ENCODE assay signal across 32 mouse cellular contexts in genomic region chr14:12504191-12504947, GRCm38 (mm10).
DNase-seq lines count a peak whose midpoint lies in the region; ATAC-seq and TF ChIP-seq lines count a peak whose summit lies in the region.
"Had no signal": no experiment of that assay in that cellular context is flagged by ENCODE, and none has a peak within 500 bp of the region (broad histone marks: within the 10 kb centered on the region; RNA-seq: fewer than 3 reads in every experiment).

No protein-coding gene starts in this region.

- no peaks in the 10 kb centered on the region for H3K36me3 ChIP-seq in hindbrain, embryonic 11.5 days (ENCODE audit: control insufficient read depth, insufficient read depth, low read length)
- H3K36me3 ChIP-seq: embryonic facial prominence, embryonic 13.5 days; forebrain, embryonic 10.5 days; heart, embryonic 13.5 days; hindbrain, embryonic 10.5 days; kidney, embryonic 15.5 days; liver, embryonic 12.5 days; neural tube, embryonic 12.5 days had no signal

- no peak for ATAC-seq in hindbrain, embryonic 11.5 days (ENCODE audit: low FRiP score)
- ATAC-seq: forebrain, postnatal 0 days; hindbrain, embryonic 16.5 days; liver, embryonic 12.5 days; liver, postnatal 0 days had no signal

- H3K4me1 ChIP-seq in hindbrain, embryonic 11.5 days (replicated peaks; ENCODE audit: control insufficient read depth, insufficient read depth, low read length): no peaks in the 10 kb centered on the region
- H3K4me1 ChIP-seq: embryonic facial prominence, embryonic 13.5 days; heart, embryonic 13.5 days; hindbrain, embryonic 10.5 days; kidney, embryonic 15.5 days; liver, embryonic 12.5 days; neural tube, embryonic 12.5 days had no signal

- H3K27me3 ChIP-seq in hindbrain, embryonic 11.5 days (ENCODE audit: control insufficient read depth, insufficient read depth, low read length): no peaks in the 10 kb centered on the region
- H3K27me3 ChIP-seq: embryonic facial prominence, embryonic 13.5 days; heart, embryonic 13.5 days; kidney, embryonic 15.5 days; liver, embryonic 12.5 days; neural tube, embryonic 12.5 days had no signal

- no peaks in the 10 kb centered on the region for H3K9me3 ChIP-seq in hindbrain, embryonic 11.5 days (ENCODE audit: control insufficient read depth, low read length)
- H3K9me3 ChIP-seq: embryonic facial prominence, embryonic 13.5 days; forebrain, embryonic 10.5 days; heart, embryonic 13.5 days; hindbrain, embryonic 10.5 days; kidney, embryonic 15.5 days; liver, embryonic 12.5 days; neural tube, embryonic 12.5 days had no signal

- intact Hi-C loops in left cerebral cortex, postnatal 10 days (cut with DNase I): no loop called here
- intact Hi-C loops in left cerebral cortex, adult 2 months (cut with DNase I): no loop called here
- intact Hi-C loops in heart, postnatal 10 days (cut with DNase I): no loop called here

- peak overlapping the region; percentile 53; the same call in 1 of the 2 replicates for H3K27ac ChIP-seq in left cerebral cortex, adult 2 months
- H3K27ac ChIP-seq in hindbrain, embryonic 11.5 days (ENCODE audit: low read depth, low read length): no peak overlapping the region
- H3K27ac ChIP-seq: embryonic facial prominence, embryonic 13.5 days; forebrain, embryonic 10.5 days; heart, embryonic 13.5 days; hindbrain, embryonic 10.5 days; kidney, embryonic 15.5 days; liver, embryonic 12.5 days; neural tube, embryonic 12.5 days; stomach, postnatal 0 days had no signal

- H3K4me3 ChIP-seq in left cerebral cortex, adult 2 months: no peak overlapping the region
- no peak overlapping the region for H3K4me3 ChIP-seq in hindbrain, embryonic 11.5 days (ENCODE audit: low read depth, low read length)
- H3K4me3 ChIP-seq: embryonic facial prominence, embryonic 13.5 days; forebrain, embryonic 10.5 days; heart, embryonic 13.5 days; hindbrain, embryonic 10.5 days; kidney, embryonic 15.5 days; liver, embryonic 12.5 days; myocyte; neural tube, embryonic 12.5 days had no signal

- peak; percentile 35 to 51 for DNase-seq in frontal cortex, adult 2 months (ENCODE audit: extremely low spot score in 1 of 2, low spot score in 1 of 2)
- no peak for DNase-seq in frontal cortex, postnatal 14 days (ENCODE audit: low spot score in 2 of 2)
- DNase-seq in left cerebral cortex, adult 18-20 months (ENCODE audit: low spot score in 2 of 2): peak; percentile 39 to 46
- no peak for DNase-seq in left cerebral cortex, postnatal 10 days (ENCODE audit: extremely low spot score in 1 of 2, low spot score in 2 of 2)
- no peak for DNase-seq in left cerebral cortex, adult 2 months (ENCODE audit: extremely low spot score in 1 of 2, low spot score in 2 of 2)
- DNase-seq in hindbrain, embryonic 11.5 days (ENCODE audit: low spot score): no peak
- DNase-seq in heart, postnatal 10 days: no peak
- DNase-seq: adrenal gland, postnatal 14 days; cerebellum, adult 11-12 months; cerebellum, adult 9-11 months; forebrain, postnatal 0 days; gastrocnemius, postnatal 10 days; heart, postnatal 14 days; kidney, adult 18-20 months; kidney, postnatal 25 days; liver, postnatal 0 days; lung, postnatal 36 days; right cerebral cortex, postnatal 14 days; spleen, adult 18-20 months; thymus, adult 2 months; thymus, postnatal 36 days had no signal

- no peak overlapping the region for H3K4me2 ChIP-seq in hindbrain, embryonic 11.5 days (replicated peaks; ENCODE audit: low read depth, low read length)
- H3K4me2 ChIP-seq: embryonic facial prominence, embryonic 13.5 days; heart, embryonic 13.5 days; kidney, embryonic 15.5 days; liver, embryonic 12.5 days; midbrain, embryonic 11.5 days; neural tube, embryonic 12.5 days had no signal

- no peak; the same call in 1 of the 2 replicates for TF ChIP-seq CTCF in left cerebral cortex, adult 2 months (IDR thresholded peaks at IDR 0.05)

- no peak overlapping the region for H3K9ac ChIP-seq in hindbrain, embryonic 11.5 days (ENCODE audit: low read depth, low read length)
- H3K9ac ChIP-seq: embryonic facial prominence, embryonic 13.5 days; forebrain, postnatal 0 days; heart, embryonic 13.5 days; kidney, embryonic 15.5 days; liver, embryonic 12.5 days; liver, postnatal 0 days; neural tube, embryonic 12.5 days had no signal

- 82% methylated on average over 12 of the region's 12 CpGs for WGBS in hindbrain, embryonic 11.5 days

Comparison
In these comparisons a context has a peak if more than half of its experiments do, and no peak if none do; other contexts are left out.
1. DNase-seq: peak in frontal cortex, adult 2 months (2 of 2) and left cerebral cortex, adult 18-20 months (2 of 2); none in frontal cortex, postnatal 14 days (0 of 2), left cerebral cortex, postnatal 10 days (0 of 2), left cerebral cortex, adult 2 months (0 of 2), hindbrain, embryonic 11.5 days (single experiment) and heart, postnatal 10 days (0 of 2).